In genomic region chr17:65750301-65750700, GRCm38 (mm10) we compare ENCODE assay signal across 13 mouse cellular contexts. TPM values are rescaled to one million over a fixed set of nuclear protein-coding genes. Genes with fewer than 3 reads are reported as not detected.
A peak's percentile ranks its signal among the peaks of the same experiment; 100 is the strongest.
DNase-seq lines count a peak whose midpoint lies in the region; ATAC-seq and TF ChIP-seq lines count a peak whose summit lies in the region.
"Had no signal": no experiment of that assay in that cellular context is flagged by ENCODE, and none has a peak within 500 bp of the region (broad histone marks: within the 10 kb centered on the region; RNA-seq: fewer than 3 reads in every experiment).

No protein-coding gene starts in this region.

- no peaks in the 10 kb centered on the region for H3K27me3 ChIP-seq in hindbrain, embryonic 11.5 days (ENCODE audit: control insufficient read depth, insufficient read depth, low read length)
- H3K27me3 ChIP-seq in hindbrain, embryonic 10.5 days (ENCODE audit: insufficient read depth, poor library complexity, severe bottlenecking) = no peaks in the 10 kb centered on the region
- H3K27me3 ChIP-seq in MEL (ENCODE audit: control insufficient read depth in 1 of 2, insufficient read depth in 2 of 2, low read length in 2 of 2) = no peaks in the 10 kb centered on the region
- H3K27me3 ChIP-seq in small intestine, adult 2 months (ENCODE audit: control insufficient read depth, insufficient read depth, low read length) = no peaks in the 10 kb centered on the region

- H3K4me1 ChIP-seq in hindbrain, embryonic 11.5 days (replicated peaks; ENCODE audit: control insufficient read depth, insufficient read depth, low read length) = no peaks in the 10 kb centered on the region
- H3K4me1 ChIP-seq in hindbrain, embryonic 10.5 days (replicated peaks) = peaks cover 7% of the 10 kb centered on the region
- H3K4me1 ChIP-seq in MEL (ENCODE audit: control insufficient read depth in 1 of 2, insufficient read depth in 2 of 2, low read length in 2 of 2) = no peaks in the 10 kb centered on the region
- H3K4me1 ChIP-seq in small intestine, adult 2 months (ENCODE audit: control insufficient read depth, insufficient read depth, insufficient read length, low read length) = no peaks in the 10 kb centered on the region

- no peak overlapping the region for H3K9ac ChIP-seq in hindbrain, embryonic 11.5 days (ENCODE audit: low read depth, low read length)
- no peak overlapping the region for H3K9ac ChIP-seq in MEL (ENCODE audit: control insufficient read depth, low read depth, low read length, poor library complexity, severe bottlenecking)

- H3K9me3 ChIP-seq in hindbrain, embryonic 11.5 days (ENCODE audit: control insufficient read depth, low read length) = peaks cover 3% of the 10 kb centered on the region; the same call in 1 of the 2 replicates
- peaks cover 24% of the 10 kb centered on the region for H3K9me3 ChIP-seq in hindbrain, embryonic 10.5 days
- H3K9me3 ChIP-seq in MEL (replicated peaks; ENCODE audit: insufficient read depth, low read length) = no peaks in the 10 kb centered on the region

- H3K4me3 ChIP-seq in hindbrain, embryonic 11.5 days (ENCODE audit: low read depth, low read length) = no peak overlapping the region
- no peak overlapping the region for H3K4me3 ChIP-seq in hindbrain, embryonic 10.5 days
- no peak overlapping the region for H3K4me3 ChIP-seq in MEL (ENCODE audit: control insufficient read depth in 1 of 2, insufficient read depth in 1 of 2, low read depth in 2 of 2, low read length in 2 of 2)
- H3K4me3 ChIP-seq in small intestine, adult 2 months (ENCODE audit: low read depth, low read length) = no peak overlapping the region

- no peak for TF ChIP-seq POLR2A in MEL (IDR thresholded peaks at IDR 0.05; ENCODE audit: control insufficient read depth in 1 of 2, insufficient read depth in 1 of 2, low read depth in 1 of 2, low read length in 2 of 2, poor library complexity in 1 of 2)
- TF ChIP-seq POLR2A in small intestine, adult 2 months (IDR thresholded peaks at IDR 0.05; ENCODE audit: low read depth, low read length) = no peak

- peak; percentile 39 for DNase-seq in hindbrain, embryonic 11.5 days (ENCODE audit: low spot score)
- DNase-seq in hindbrain, embryonic 10.5 days (ENCODE audit: low spot score) = no peak
- DNase-seq in lung, postnatal 10 days = peak; percentile 27
- DNase-seq in lung, postnatal 25 days (ENCODE audit: low spot score) = no peak
- peak; percentile 52 for DNase-seq in MEL (ENCODE audit: low read depth, low spot score)
- no peak for DNase-seq in heart, postnatal 14 days
- DNase-seq: adrenal gland, postnatal 14 days; gastrocnemius, postnatal 10 days; kidney, adult 9 months; layer of hippocampus, postnatal 36 days; lung, adult 2 months had no signal

- no peak for ATAC-seq in hindbrain, embryonic 11.5 days (ENCODE audit: low FRiP score)
- ATAC-seq: midbrain, embryonic 16.5 days had no signal

- 0 out of 2 replicates have a peak, but pooled peaks cover 1% of the 10 kb centered on the region for H3K79me2 ChIP-seq in MEL (ENCODE audit: control insufficient read depth, insufficient read depth, low read length, poor library complexity)

- no peak overlapping the region for H3K27ac ChIP-seq in hindbrain, embryonic 11.5 days (ENCODE audit: low read depth, low read length)
- no peak overlapping the region for H3K27ac ChIP-seq in hindbrain, embryonic 10.5 days
- H3K27ac ChIP-seq in MEL (ENCODE audit: control insufficient read depth, low read depth, low read length) = no peak overlapping the region
- no peak overlapping the region for H3K27ac ChIP-seq in small intestine, adult 2 months (ENCODE audit: insufficient read depth, low read depth, low read length)

- 0 out of 2 replicates have a peak, but pooled peaks cover 2% of the 10 kb centered on the region for H3K36me3 ChIP-seq in hindbrain, embryonic 11.5 days (ENCODE audit: control insufficient read depth, insufficient read depth, low read length)
- peaks cover 28% of the 10 kb centered on the region for H3K36me3 ChIP-seq in hindbrain, embryonic 10.5 days
- no peaks in the 10 kb centered on the region for H3K36me3 ChIP-seq in MEL (ENCODE audit: control insufficient read depth in 1 of 2, insufficient read depth in 2 of 2, low read length in 2 of 2)
- H3K36me3 ChIP-seq in small intestine, adult 2 months (ENCODE audit: control insufficient read depth, insufficient read depth, low read length) = no peaks in the 10 kb centered on the region

- intact Hi-C loops in heart, postnatal 14 days (cut with DNase I) = no loop called here

- TF ChIP-seq EP300 in MEL (IDR thresholded peaks at IDR 0.05; ENCODE audit: low read depth in 1 of 2, low read length in 2 of 2) = no peak

- peak in 1 of 3 experiments; percentile 9; a peak in 2 of 6 replicates for TF ChIP-seq CTCF in MEL (IDR thresholded peaks at IDR 0.05 in 2 of 3, conservative IDR thresholded peaks at IDR 0.05 in 1 of 3; ENCODE audit: control insufficient read depth in 1 of 3, insufficient read depth in 1 of 3, low read depth in 2 of 3, low read length in 3 of 3, poor library complexity in 1 of 3, severe bottlenecking in 1 of 3)
- TF ChIP-seq CTCF in small intestine, adult 2 months (IDR thresholded peaks at IDR 0.05; ENCODE audit: extremely low read depth, insufficient read length, insufficient replicate concordance, low read depth, low read length) = peak; percentile 23; the same call in 1 of the 2 replicates

- TF ChIP-seq RAD21 in MEL (IDR thresholded peaks at IDR 0.05; ENCODE audit: low read depth, low read length) = no peak

- H3K4me2 ChIP-seq in hindbrain, embryonic 11.5 days (replicated peaks; ENCODE audit: low read depth, low read length) = no peak overlapping the region

TF ChIP-seq in MEL, 35 proteins besides CTCF, POLR2A, EP300 and RAD21:
- TF ChIP-seq MAX (IDR thresholded peaks at IDR 0.05; ENCODE audit: low read length) (no peak), POLR2AphosphoS5 (IDR thresholded peaks at IDR 0.05; ENCODE audit: borderline replicate concordance, low read depth, low read length) (no peak)
TF ChIP-seq in MEL: peak in this region for 0.

RNA-seq across cellular contexts. Expression of gene Rab31, which starts 22.3 kb away (rescaled TPM):
- 74.8 and 82.0 TPM in 2 replicates for polyA plus RNA-seq in hindbrain, embryonic 11.5 days (2014; fragmentation: Nextera tagmentation; extraction: Ambion mirVana)
- 60.8 and 63.2 TPM in 2 replicates for polyA plus RNA-seq in hindbrain, embryonic 10.5 days (2016; fragmentation: Nextera tagmentation; extraction: Ambion mirVana)
- total RNA-seq in MEL (2012; rRNA removed) = 17.9 and 25.7 TPM in 2 replicates
- polyA plus RNA-seq in MEL (2012; ENCODE audit: insufficient read depth in 1 of 2, insufficient read length in 2 of 2, low read depth in 1 of 2, low replicate concordance in 2 of 2, missing spikeins in 1 of 2) = 10 to 100 TPM in 1 of 2 experiments, not detected in 1; 23.6 TPM
- polyA plus RNA-seq in small intestine, adult 2 months (2012; rRNA removed) = 4.6 and 7.8 TPM in 2 replicates
- total RNA-seq in heart, postnatal 14 days (2021) = 10 to 100 TPM; 25.7 to 28.7 TPM

RNA-seq across cellular contexts. Expression of gene Ppp4r1, which starts 32.1 kb away (rescaled TPM):
- 48.9 and 56.8 TPM in 2 replicates for polyA plus RNA-seq in hindbrain, embryonic 11.5 days (2014; fragmentation: Nextera tagmentation; extraction: Ambion mirVana)
- polyA plus RNA-seq in hindbrain, embryonic 10.5 days (2016; fragmentation: Nextera tagmentation; extraction: Ambion mirVana) = 51.0 and 59.6 TPM in 2 replicates
- total RNA-seq in MEL (2012; rRNA removed) = 21.8 and 27.4 TPM in 2 replicates
- polyA plus RNA-seq in MEL (2012; ENCODE audit: insufficient read depth in 1 of 2, insufficient read length in 2 of 2, low read depth in 1 of 2, low replicate concordance in 2 of 2, missing spikeins in 1 of 2) = 100 to 1,000 TPM in 1 of 2 experiments, 10 to 100 TPM in 1; 34.3 to 313 TPM
- polyA plus RNA-seq in small intestine, adult 2 months (2012; rRNA removed) = 26.2 and 57.7 TPM in 2 replicates
- 10 to 100 TPM; 51.8 to 58.6 TPM for total RNA-seq in heart, postnatal 14 days (2021)

Comparison
In these comparisons a context has a peak if more than half of its experiments do, and no peak if none do; other contexts are left out.
1. DNase-seq: peak in hindbrain, embryonic 11.5 days (single experiment), lung, postnatal 10 days (single experiment) and MEL (single experiment); none in hindbrain, embryonic 10.5 days (single experiment), lung, postnatal 25 days (single experiment) and heart, postnatal 14 days (0 of 2).